Mouse (Mus musculus) CH12.LX (cell line): ENCODE data around the gene Klk1.

Source experiments
- EP300 ChIP-seq: IDR thresholded peaks from 2 replicates; pipeline ENCODE4 v1.6.1; 2011; ENCODE audit warnings: low read length, improper control_type of control experiment
- MEF2A ChIP-seq: IDR thresholded peaks from 2 replicates; pipeline ENCODE4 v1.6.1; 2014; ENCODE audit warnings: low read depth, mild to moderate bottlenecking, inconsistent platforms, low read length, improper control_type of control experiment, borderline replicate concordance
- NELFE ChIP-seq: IDR thresholded peaks from 2 replicates; pipeline ENCODE4 v1.6.1; 2011; ENCODE audit warnings: low read depth, low read length, improper control_type of control experiment
- POLR2A ChIP-seq: IDR thresholded peaks from 2 replicates; pipeline ENCODE4 v1.6.1; 2011; ENCODE audit warnings: low read depth, mild to moderate bottlenecking, improper control_type of control experiment, low read length
- ZKSCAN1 ChIP-seq: IDR thresholded peaks from 2 replicates; pipeline ENCODE4 v1.6.1; 2012; ENCODE audit warnings: low read depth, inconsistent platforms, low read length, improper control_type of control experiment, borderline replicate concordance

GRCm38 (mm10) chr7:44241163-44241562 lies 16.0 kb downstream of the Klk1 start:
- TF ChIP-seq EP300 = no peak
- no peak for TF ChIP-seq MEF2A
- no peak for TF ChIP-seq ZKSCAN1
- no peak for TF ChIP-seq POLR2A
- TF ChIP-seq NELFE = no peak
